Mouse (Mus musculus) embryonic facial prominence, embryonic 13.5 days (tissue): ENCODE results near the gene Mpo. TPM values are rescaled to one million over a fixed set of nuclear protein-coding genes. Genes with fewer than 3 reads are reported as not detected.
A peak's percentile ranks its signal among the peaks of the same experiment; 100 is the strongest.

Experiments used
- ATAC-seq: fragments of 200-750 bp; cut with Nextera tagmentation; 2 replicates; pipeline ENCODE4 v1.8.0; 2017; ENCODE audit warnings: low read depth; ENCODE audit not compliant: insufficient number of reproducible peaks, insufficient read depth, low FRiP score, low TSS enrichment
- H3K27ac ChIP-seq: fragments of 300-500 bp; sonication (generic); 2 replicates; pipeline ENCODE4 v1.5.1; 2015; ENCODE audit warnings: moderate library complexity, mild to moderate bottlenecking, inconsistent platforms
- H3K27me3 ChIP-seq: fragments of 300-500 bp; sonication (generic); 2 replicates; pipeline ENCODE4 v1.6.1; 2015; ENCODE audit warnings: mild to moderate bottlenecking, inconsistent platforms
- H3K36me3 ChIP-seq: fragments of 300-500 bp; sonication (generic); 2 replicates; pipeline ENCODE4 v1.6.1; 2015; ENCODE audit warnings: mild to moderate bottlenecking, inconsistent platforms
- H3K4me1 ChIP-seq: fragments of 300-500 bp; sonication (generic); 2 replicates; pipeline ENCODE4 v1.6.1; 2015; ENCODE audit warnings: inconsistent platforms
- H3K4me2 ChIP-seq: fragments of 300-500 bp; sonication (generic); 2 replicates; pipeline ENCODE4 v1.6.1; 2015; ENCODE audit warnings: moderate library complexity, mild to moderate bottlenecking, inconsistent platforms
- H3K4me3 ChIP-seq: fragments of 300-500 bp; sonication (generic); 2 replicates; pipeline ENCODE4 v1.5.1; 2015; ENCODE audit warnings: mild to moderate bottlenecking, inconsistent platforms
- H3K9ac ChIP-seq: fragments of 300-500 bp; sonication (generic); 2 replicates; pipeline ENCODE4 v1.6.1; 2015; ENCODE audit warnings: mild to moderate bottlenecking, inconsistent platforms
- H3K9me3 ChIP-seq: fragments of 300-500 bp; sonication (generic); 2 replicates; pipeline ENCODE4 v1.6.1; 2016; ENCODE audit warnings: inconsistent platforms
- WGBS: fragments of 180-500 bp; shearing (Covaris S2); methylation state at CpG from one replicate; pipeline ENCODE4 v1.1.7; 2015; ENCODE audit warnings: mixed read lengths; 5-methylcytosine and 5-hydroxymethylcytosine counted together
- polyA plus RNA-seq: library from polyadenylated mRNA; unstranded; fragments of >200 nt; fragmentation: Nextera tagmentation; extraction: Ambion mirVana; gene quantifications from 2 replicates; pipeline ENCODE4 v1.2.1, GENCODE M21; 2015

Mpo gene
- polyA plus RNA-seq, 1 experiment from 2014 or later: 1.9 TPM

GRCm38 (mm10) chr11:87814831-87815230, 21.4 kb downstream of the Mpo start:
- Histone ChIP-seq H3K4me3 (no peak overlapping the region), H3K27me3 (peaks cover 26% of the 10 kb centered on the region)
- 74% methylated on average over 8 of the region's 8 CpGs for WGBS

GRCm38 (mm10) chr11:87816707-87817442, 23.5 kb downstream of the Mpo start:
- H3K9ac ChIP-seq: peak overlapping the region; percentile 62
- peaks cover 9% of the 10 kb centered on the region for H3K4me1 ChIP-seq
- peaks cover 26% of the 10 kb centered on the region for H3K27me3 ChIP-seq
- H3K4me3 ChIP-seq: peak overlapping the region; percentile 37
- no peaks in the 10 kb centered on the region for H3K9me3 ChIP-seq
- no peak for ATAC-seq
- no peaks in the 10 kb centered on the region for H3K36me3 ChIP-seq
- H3K27ac ChIP-seq: no peak overlapping the region
- peak overlapping the region; percentile 72 for H3K4me2 ChIP-seq
- WGBS: 3% methylated on average over 31 of the region's 31 CpGs

More at GRCm38 (mm10) chr11:87814831-87815230, 21.4 kb downstream of the Mpo start:
- H3K4me1 ChIP-seq: peaks cover 9% of the 10 kb centered on the region
- H3K4me2 ChIP-seq: no peak overlapping the region
- no peak overlapping the region for H3K27ac ChIP-seq
- H3K36me3 ChIP-seq: no peaks in the 10 kb centered on the region
- ATAC-seq: no peak
- no peak overlapping the region for H3K9ac ChIP-seq
- H3K9me3 ChIP-seq: no peaks in the 10 kb centered on the region

- peak overlapping the region; percentile 62 for H3K9ac ChIP-seq
- no peaks in the 10 kb centered on the region for H3K36me3 ChIP-seq
- H3K4me2 ChIP-seq: peak overlapping the region; percentile 72
- H3K27ac ChIP-seq: no peak overlapping the region
- H3K4me3 ChIP-seq: peak overlapping the region; percentile 37
- 31% methylated on average over 4 of the region's 4 CpGs for WGBS
- H3K27me3 ChIP-seq: peaks cover 26% of the 10 kb centered on the region
- no peaks in the 10 kb centered on the region for H3K9me3 ChIP-seq
- peaks cover 9% of the 10 kb centered on the region for H3K4me1 ChIP-seq
- no peak for ATAC-seq
These were observed 24.0 kb downstream of the Mpo start for GRCm38 (mm10) chr11:87817443-87817773.

GRCm38 (mm10) chr11:87821502-87821901, 28.1 kb downstream of the Mpo start:
- Histone ChIP-seq H3K36me3 (no peaks in the 10 kb centered on the region), H3K4me2 (no peak overlapping the region), H3K9me3 (no peaks in the 10 kb centered on the region), H3K4me1 (peaks cover 9% of the 10 kb centered on the region), H3K27me3 (peaks cover 18% of the 10 kb centered on the region), H3K27ac (no peak overlapping the region), H3K4me3 (no peak overlapping the region), H3K9ac (no peak overlapping the region)
- WGBS: 22% methylated on average over 5 of the region's 5 CpGs
- ATAC-seq: no peak

- Histone ChIP-seq H3K9me3 (no peaks in the 10 kb centered on the region), H3K36me3 (no peaks in the 10 kb centered on the region), H3K27ac (no peak within 1 kb of the TSS), H3K4me1 (no peaks in the 10 kb centered on the region), H3K4me3 (no peak within 1 kb of the TSS), H3K9ac (no peak within 1 kb of the TSS), H3K27me3 (no peaks in the 10 kb centered on the region), H3K4me2 (no peak within 1 kb of the TSS)
- no peak for ATAC-seq
- WGBS: 74% methylated on average over 10 of the region's 10 CpGs
These were observed 35.0 kb downstream of the Mpo start, which contains the start of gene Lpo for GRCm38 (mm10) chr11:87828239-87828900. TSS of gene Lpo (minus strand) at chr11:87828289.

GRCm38 (mm10) chr11:87840676-87841075, 47.3 kb downstream of the Mpo start:
- Histone ChIP-seq H3K27ac (no peak overlapping the region), H3K4me2 (no peak overlapping the region), H3K36me3 (no peaks in the 10 kb centered on the region), H3K27me3 (no peaks in the 10 kb centered on the region), H3K9me3 (no peaks in the 10 kb centered on the region), H3K4me3 (no peak overlapping the region), H3K9ac (no peak overlapping the region), H3K4me1 (no peaks in the 10 kb centered on the region)
- no peak for ATAC-seq
- WGBS: 83% methylated on average over 8 of the region's 8 CpGs

- 85% methylated on average over 3 of the region's 3 CpGs for WGBS
- Histone ChIP-seq H3K9ac (no peak overlapping the region), H3K4me3 (no peak overlapping the region), H3K4me2 (no peak overlapping the region), H3K4me1 (no peaks in the 10 kb centered on the region), H3K27me3 (no peaks in the 10 kb centered on the region), H3K36me3 (no peaks in the 10 kb centered on the region), H3K27ac (no peak overlapping the region), H3K9me3 (no peaks in the 10 kb centered on the region)
- ATAC-seq: no peak
These were observed 48.1 kb downstream of the Mpo start for GRCm38 (mm10) chr11:87841436-87841835.

- no peak for ATAC-seq
- H3K9ac ChIP-seq: no peak overlapping the region
These were observed 53.7 kb downstream of the Mpo start for GRCm38 (mm10) chr11:87846968-87847600.

GRCm38 (mm10) chr11:87847884-87848283, 54.5 kb downstream of the Mpo start:
- no peaks in the 10 kb centered on the region for H3K4me1 ChIP-seq
- 75% methylated on average over 6 of the region's 6 CpGs for WGBS
- H3K4me2 ChIP-seq: no peak overlapping the region
- H3K9me3 ChIP-seq: no peaks in the 10 kb centered on the region
- H3K27me3 ChIP-seq: no peaks in the 10 kb centered on the region
- no peak overlapping the region for H3K27ac ChIP-seq
- no peaks in the 10 kb centered on the region for H3K36me3 ChIP-seq
- H3K4me3 ChIP-seq: no peak overlapping the region
- ATAC-seq: no peak
- H3K9ac ChIP-seq: no peak overlapping the region

More at GRCm38 (mm10) chr11:87846968-87847600, 53.7 kb downstream of the Mpo start:
- H3K36me3 ChIP-seq: no peaks in the 10 kb centered on the region
- WGBS: 82% methylated on average over 12 of the region's 12 CpGs
- H3K27me3 ChIP-seq: no peaks in the 10 kb centered on the region
- no peak overlapping the region for H3K27ac ChIP-seq
- H3K4me2 ChIP-seq: no peak overlapping the region
- H3K4me3 ChIP-seq: no peak overlapping the region
- no peaks in the 10 kb centered on the region for H3K9me3 ChIP-seq
- no peaks in the 10 kb centered on the region for H3K4me1 ChIP-seq

GRCm38 (mm10) chr11:87852690-87853596, 59.6 kb downstream of the Mpo start, which contains the start of gene Mks1:
TSS of gene Mks1 (plus strand) at chr11:87853215.
- peaks cover 4% of the 10 kb centered on the region for H3K4me1 ChIP-seq
- H3K4me2 ChIP-seq: peak within 1 kb of the TSS; percentile 80
- peak; percentile 89 for ATAC-seq
- 5% methylated on average over 40 of the region's 40 CpGs for WGBS
- H3K9ac ChIP-seq: peak within 1 kb of the TSS; percentile 73
- H3K9me3 ChIP-seq: no peaks in the 10 kb centered on the region
- peaks cover 21% of the 10 kb centered on the region for H3K36me3 ChIP-seq
- H3K4me3 ChIP-seq: peak within 1 kb of the TSS; percentile 65
- H3K27ac ChIP-seq: peak within 1 kb of the TSS; percentile 44; the same call in 1 of the 2 replicates
- no peaks in the 10 kb centered on the region for H3K27me3 ChIP-seq

- WGBS: 39% methylated on average over 8 of the region's 8 CpGs
- Histone ChIP-seq H3K4me3 (peak overlapping the region; percentile 65), H3K4me2 (peak overlapping the region; percentile 80), H3K27ac (peak overlapping the region; percentile 44; the same call in 1 of the 2 replicates), H3K27me3 (no peaks in the 10 kb centered on the region), H3K9me3 (no peaks in the 10 kb centered on the region), H3K9ac (peak overlapping the region; percentile 73), H3K36me3 (peaks cover 28% of the 10 kb centered on the region), H3K4me1 (peaks cover 4% of the 10 kb centered on the region)
- 0 out of 2 replicates have a peak, but pooled peaks have one; percentile 24 for ATAC-seq
These were observed 60.2 kb downstream of the Mpo start for GRCm38 (mm10) chr11:87853597-87853954.
